Mouse (Mus musculus) heart, adult 2 months (tissue): ENCODE measurements at regions not wholly inside any gene's neighbourhood (a gene's known extent, or its start where the extent isn't known, plus 50 kb on each side); places are given as distances from the start of the nearest gene placed in this dataset.

ENCODE experiments used
- DNase-seq, 2 experiments: peaks; one replicate each; pipeline ENCODE4 v3.0.0; 2021
- H3K27ac ChIP-seq: fragments of 200-600 bp; 2 replicates; pipeline ENCODE4 v1.8.1; 2022
- H3K27me3 ChIP-seq: fragments of 200-500 bp; 2 replicates; pipeline ENCODE4 v1.6.1; 2012; ENCODE audit warnings: mild to moderate bottlenecking, low read length, inconsistent platforms, mixed read lengths; ENCODE audit not compliant: control insufficient read depth, insufficient read depth
- H3K36me3 ChIP-seq: fragments of 200-500 bp; 2 replicates; pipeline ENCODE4 v1.6.1; 2012; ENCODE audit warnings: low read length, inconsistent platforms; ENCODE audit not compliant: control insufficient read depth, insufficient read depth
- H3K4me1 ChIP-seq: fragments of 200-500 bp; 2 replicates; pipeline ENCODE4 v1.6.1; 2011; ENCODE audit warnings: low read length; ENCODE audit not compliant: control insufficient read depth, insufficient read depth
- H3K4me3 ChIP-seq: fragments of 200-600 bp; 2 replicates; pipeline ENCODE4 v1.8.1; 2022
- H3K79me2 ChIP-seq: fragments of 200-500 bp; replicated peaks from 2 replicates; pipeline ENCODE4 v1.6.1; 2012; ENCODE audit warnings: mild to moderate bottlenecking, inconsistent platforms, low read length, moderate library complexity, mixed read lengths; ENCODE audit not compliant: control insufficient read depth, insufficient read depth
- H3K9ac ChIP-seq: fragments of 200-500 bp; 2 replicates; pipeline ENCODE4 v1.6.1; 2012; ENCODE audit warnings: low read depth, mild to moderate bottlenecking, control low read depth, inconsistent platforms, low read length, mixed read lengths
- CTCF ChIP-seq: fragments of 200-600 bp; IDR thresholded peaks from 2 replicates; pipeline ENCODE4 v1.8.1; 2022; ENCODE audit warnings: antibody characterized with exemption, mild to moderate bottlenecking, moderate library complexity
- EP300 ChIP-seq: fragments of 200-500 bp; IDR thresholded peaks from 2 replicates; pipeline ENCODE4 v1.6.1; 2011; ENCODE audit warnings: low read depth, low read length, control low read depth; ENCODE audit not compliant: insufficient read depth
- POLR2A ChIP-seq: fragments of 200-500 bp; IDR thresholded peaks from 2 replicates; pipeline ENCODE4 v1.6.1; 2011; ENCODE audit warnings: mild to moderate bottlenecking, low read depth, low read length, control low read depth; ENCODE audit not compliant: insufficient read depth
- WGBS: fragments of 180-500 bp; shearing (Covaris S2); methylation state at CpG from one replicate; pipeline ENCODE4 v1.1.7; 2018; 5-methylcytosine and 5-hydroxymethylcytosine counted together
- intact Hi-C: fragments of 180-260 bp; cut with DNase I; formaldehyde crosslinking; loops from one replicate; pipeline ENCODE4 v1.15.1; 2025

- Histone ChIP-seq H3K36me3 (peaks cover 11% of the 10 kb centered on the region), H3K27ac (no peak overlapping the region), H3K79me2 (no peaks in the 10 kb centered on the region), H3K4me3 (no peak overlapping the region), H3K9ac (no peak overlapping the region), H3K4me1 (peaks cover 2% of the 10 kb centered on the region), H3K27me3 (no peaks in the 10 kb centered on the region)
- no peak for TF ChIP-seq POLR2A
- no peak for TF ChIP-seq EP300
- no peak for TF ChIP-seq CTCF
- intact Hi-C loops = no loop called here
- no peak for DNase-seq
- 81% methylated on average over 4 of the region's 4 CpGs for WGBS
These were observed 103.5 kb downstream of the Arrdc3 start for GRCm38 (mm10) chr13:80986657-80987056.

GRCm38 (mm10) chr13:80989756-80990155, 106.6 kb downstream of the Arrdc3 start:
- intact Hi-C loops = no loop called here
- peak overlapping the region; percentile 69 for H3K27ac ChIP-seq

GRCm38 (mm10) chr13:80992342-80992741, 109.2 kb downstream of the Arrdc3 start:
- WGBS = 76% methylated on average over 2 of the region's 2 CpGs
- H3K79me2 ChIP-seq = no peaks in the 10 kb centered on the region
- no peaks in the 10 kb centered on the region for H3K27me3 ChIP-seq
- TF ChIP-seq POLR2A = no peak
- TF ChIP-seq EP300 = no peak
- TF ChIP-seq CTCF = no peak
- intact Hi-C loops = no loop called here
- DNase-seq = no peak
- H3K4me1 ChIP-seq = peaks cover 2% of the 10 kb centered on the region
- no peak overlapping the region for H3K4me3 ChIP-seq
- no peak overlapping the region for H3K27ac ChIP-seq
- H3K36me3 ChIP-seq = peaks cover 11% of the 10 kb centered on the region
- no peak overlapping the region for H3K9ac ChIP-seq

More at GRCm38 (mm10) chr13:80989756-80990155, 106.6 kb downstream of the Arrdc3 start:
- TF ChIP-seq POLR2A = no peak
- TF ChIP-seq EP300 = peak; percentile 96
- WGBS = 23% methylated on average over 5 of the region's 5 CpGs
- no peaks in the 10 kb centered on the region for H3K79me2 ChIP-seq
- H3K36me3 ChIP-seq = peaks cover 11% of the 10 kb centered on the region
- H3K4me1 ChIP-seq = peaks cover 2% of the 10 kb centered on the region
- peak; percentile 60 to 73 for DNase-seq
- H3K4me3 ChIP-seq = no peak overlapping the region
- H3K9ac ChIP-seq = no peak overlapping the region
- no peaks in the 10 kb centered on the region for H3K27me3 ChIP-seq

- H3K4me1 ChIP-seq = no peaks in the 10 kb centered on the region
- 36% methylated on average over 5 of the region's 5 CpGs for WGBS
- TF ChIP-seq CTCF (no peak), EP300 (no peak), POLR2A (no peak)
- no peaks in the 10 kb centered on the region for H3K27me3 ChIP-seq
- H3K36me3 ChIP-seq = no peaks in the 10 kb centered on the region
- no peaks in the 10 kb centered on the region for H3K79me2 ChIP-seq
- no peak overlapping the region for H3K4me3 ChIP-seq
- H3K9ac ChIP-seq = no peak overlapping the region
- no peak for DNase-seq
- intact Hi-C loops = no loop called here
- H3K27ac ChIP-seq = no peak overlapping the region
These were observed 125.9 kb downstream of the Arrdc3 start for GRCm38 (mm10) chr13:81008864-81009766.

GRCm38 (mm10) chr13:81013953-81014352, 130.8 kb downstream of the Arrdc3 start:
- H3K27ac ChIP-seq = no peak overlapping the region
- H3K36me3 ChIP-seq = no peaks in the 10 kb centered on the region
- no peak for DNase-seq
- no peak overlapping the region for H3K4me3 ChIP-seq
- no peaks in the 10 kb centered on the region for H3K27me3 ChIP-seq
- no peak overlapping the region for H3K9ac ChIP-seq
- TF ChIP-seq POLR2A = no peak
- no peak for TF ChIP-seq EP300
- no peak for TF ChIP-seq CTCF
- WGBS = 81% methylated on average over 1 of the region's 1 CpGs
- no peaks in the 10 kb centered on the region for H3K4me1 ChIP-seq
- intact Hi-C loops = no loop called here
- no peaks in the 10 kb centered on the region for H3K79me2 ChIP-seq

- TF ChIP-seq POLR2A (no peak), CTCF (no peak)
- no peak overlapping the region for H3K9ac ChIP-seq
- H3K27ac ChIP-seq = no peak overlapping the region
- H3K4me1 ChIP-seq = no peaks in the 10 kb centered on the region
- DNase-seq = no peak
- no peaks in the 10 kb centered on the region for H3K27me3 ChIP-seq
- no peak overlapping the region for H3K4me3 ChIP-seq
- intact Hi-C loops = loop anchor here (5.0 kb wide), 1 partner anchor 137 kb away; no protein-coding TSS in a partner anchor
- H3K36me3 ChIP-seq = no peaks in the 10 kb centered on the region
- H3K79me2 ChIP-seq = no peaks in the 10 kb centered on the region
- 77% methylated on average over 3 of the region's 3 CpGs for WGBS
These were observed 137.0 kb downstream of the Arrdc3 start for GRCm38 (mm10) chr13:81020106-81020747.
